Mouse (Mus musculus) bone marrow, adult 2 months (tissue): ENCODE measurements around the gene Igsf11.

Experiments used
- CTCF ChIP-seq: fragments of 200-500 bp; IDR thresholded peaks from 2 replicates; pipeline ENCODE4 v1.5.1; 2011; ENCODE audit warnings: low read length, control low read depth; ENCODE audit not compliant: control insufficient read depth, insufficient read depth
- POLR2A ChIP-seq: fragments of 200-500 bp; IDR thresholded peaks from 2 replicates; pipeline ENCODE4 v1.6.1; 2011; ENCODE audit warnings: low read depth, mild to moderate bottlenecking, control low read depth, low read length, borderline replicate concordance; ENCODE audit not compliant: control insufficient read depth

DNA sequence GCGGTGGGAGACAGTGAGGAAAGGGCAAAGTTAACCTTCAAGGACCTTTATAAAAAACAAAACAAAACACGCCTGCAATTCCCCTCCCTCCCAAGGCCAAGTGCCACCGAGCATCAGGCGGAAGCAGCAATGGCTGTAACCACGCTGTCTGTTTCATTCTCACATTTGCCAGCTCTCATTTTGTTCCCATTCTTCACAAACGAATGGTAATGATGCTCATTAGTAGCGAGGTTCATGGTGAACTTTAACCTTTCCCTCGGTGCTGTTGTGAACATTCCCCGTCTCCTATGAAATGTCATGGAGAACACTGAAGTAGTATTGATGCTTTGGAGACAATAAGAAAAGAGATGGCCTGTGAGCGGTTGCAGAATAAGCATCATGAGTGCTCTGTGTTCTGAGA, 74.6 kb downstream of the Igsf11 start:
- TF ChIP-seq CTCF (no peak), POLR2A (no peak)
